Mouse (Mus musculus): ENCODE measurements around the gene Unc13b.

GRCm38 (mm10) chr4:43113491-43113890 is 54.7 kb downstream of the Unc13b start:
- TF ChIP-seq CTCF (IDR thresholded peaks at IDR 0.05): no peak
- TF ChIP-seq EP300 (IDR thresholded peaks at IDR 0.05): no peak

Data from lung, postnatal 0 days (tissue).